Mouse (Mus musculus): ENCODE data around the gene Gm27027. TPM values are rescaled to one million over a fixed set of nuclear protein-coding genes. Genes with fewer than 3 reads are reported as not detected.

Gm27027 gene
- total RNA-seq, 1 experiment from 2014 or later = not detected

- peak; percentile 42 for DNase-seq
These were observed 67.3 kb downstream of the Gm27027 start for GRCm38 (mm10) chr2:93928866-93929265.

GRCm38 (mm10) chr2:93927701-93928437 is 68.3 kb downstream of the Gm27027 start:
- no peak for DNase-seq

- DNase-seq = no peak
These were observed 70.0 kb downstream of the Gm27027 start for GRCm38 (mm10) chr2:93926141-93926540.

GRCm38 (mm10) chr2:93919093-93919492 is 77.1 kb downstream of the Gm27027 start:
- no peak for DNase-seq

- DNase-seq = no peak
These were observed 82.6 kb downstream of the Gm27027 start for GRCm38 (mm10) chr2:93913552-93913951.

- peak; percentile 64 for DNase-seq
These were observed 84.2 kb downstream of the Gm27027 start for GRCm38 (mm10) chr2:93911942-93912341.

- peak; percentile 67 for DNase-seq
These were observed 86.4 kb downstream of the Gm27027 start for GRCm38 (mm10) chr2:93909716-93910115.

- peak; percentile 52 for DNase-seq
These were observed 88.4 kb downstream of the Gm27027 start for GRCm38 (mm10) chr2:93907519-93908294.

Other genes starting within 250 kb of the Gm27027 start
- gene Ext2, start 173.8 kb downstream of the Gm27027 start, total RNA-seq (2021) = 78.2 and 90.1 TPM in 2 replicates
- gene Accs, start 146.4 kb downstream of the Gm27027 start, total RNA-seq (2021) = 6.7 and 11.6 TPM in 2 replicates
- 1.2 TPM in 2 replicates for gene Accsl, start 127.2 kb downstream of the Gm27027 start, total RNA-seq (2021)
- 29.6 and 43.3 TPM in 2 replicates for gene Gm13889, start 39.2 kb downstream of the Gm27027 start, total RNA-seq (2021)
- gene Alkbh3, start 14.5 kb upstream of the Gm27027 start, total RNA-seq (2021) = 48.8 and 65.8 TPM in 2 replicates
- gene Hsd17b12, start 161.6 kb upstream of the Gm27027 start, total RNA-seq (2021) = 169 and 178 TPM in 2 replicates